Mouse (Mus musculus) liver, embryonic 18 days (tissue): ENCODE measurements around the gene Olfr1359. TPM values are rescaled to one million over a fixed set of nuclear protein-coding genes. Genes with fewer than 3 reads are reported as not detected.

ENCODE experiments used
- polyA plus RNA-seq: library from polyadenylated mRNA; depleted of rRNA; stranded (reverse); fragments of >200 nt; gene quantifications from 2 replicates; pipeline ENCODE4 v1.2.3, GENCODE M21; 2012; rRNA removed

Gene Olfr1359
- polyA plus RNA-seq: not detected in 2 replicates

DNA sequence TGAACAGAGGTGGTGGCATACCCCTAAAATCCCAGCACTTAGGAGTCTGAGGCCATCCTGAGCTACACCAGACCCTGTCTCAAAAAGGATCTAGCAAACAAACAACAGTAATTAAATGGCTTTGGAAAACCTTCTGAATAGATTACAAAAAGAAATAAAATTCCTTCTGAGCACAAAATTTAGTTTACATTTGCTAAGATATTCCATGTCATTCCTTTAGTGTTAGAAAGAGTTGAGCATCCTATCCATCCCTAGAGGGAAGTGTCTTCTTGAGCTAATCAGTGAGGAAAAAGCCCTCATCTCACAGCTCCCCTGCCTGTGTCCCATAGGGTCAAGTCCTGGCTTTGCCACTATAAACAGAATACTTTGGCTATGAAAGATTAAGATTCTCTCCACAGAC is at the start of gene Olfr1359:
Gene Olfr1359, plus strand, starts transcription at position 301 of the 400 bp plus-strand sequence.

DNA sequence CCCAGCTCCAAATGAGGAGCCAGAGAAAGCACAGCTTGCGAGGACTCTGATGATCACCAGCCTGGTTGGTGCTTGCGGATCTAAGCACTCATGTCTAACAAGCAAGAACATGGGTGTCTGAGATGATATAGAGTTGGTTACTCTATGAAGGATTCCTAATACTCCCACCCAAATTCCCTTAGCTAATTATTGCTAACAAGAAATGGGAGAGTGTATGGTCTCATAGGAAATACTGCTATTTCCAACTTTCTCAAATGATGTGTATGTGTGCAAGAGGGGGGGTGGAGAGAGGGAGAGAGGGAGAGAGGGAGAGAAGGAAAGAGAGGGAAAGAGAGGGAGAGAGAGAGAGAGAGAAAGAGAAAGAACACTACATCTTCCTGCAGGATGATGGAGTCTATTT is 34.6 kb upstream of the Olfr1359 start, which contains the start of gene Olfr1361:
Gene Olfr1361, minus strand, starts transcription at position 101 of the 400 bp plus-strand sequence.

GRCm38 (mm10) chr13:21677305-21677704 is 20.6 kb upstream of the Olfr1359 start, which contains the start of gene Olfr1360:
Olfr1360 (minus strand) TSS chr13:21677405.

DNA sequence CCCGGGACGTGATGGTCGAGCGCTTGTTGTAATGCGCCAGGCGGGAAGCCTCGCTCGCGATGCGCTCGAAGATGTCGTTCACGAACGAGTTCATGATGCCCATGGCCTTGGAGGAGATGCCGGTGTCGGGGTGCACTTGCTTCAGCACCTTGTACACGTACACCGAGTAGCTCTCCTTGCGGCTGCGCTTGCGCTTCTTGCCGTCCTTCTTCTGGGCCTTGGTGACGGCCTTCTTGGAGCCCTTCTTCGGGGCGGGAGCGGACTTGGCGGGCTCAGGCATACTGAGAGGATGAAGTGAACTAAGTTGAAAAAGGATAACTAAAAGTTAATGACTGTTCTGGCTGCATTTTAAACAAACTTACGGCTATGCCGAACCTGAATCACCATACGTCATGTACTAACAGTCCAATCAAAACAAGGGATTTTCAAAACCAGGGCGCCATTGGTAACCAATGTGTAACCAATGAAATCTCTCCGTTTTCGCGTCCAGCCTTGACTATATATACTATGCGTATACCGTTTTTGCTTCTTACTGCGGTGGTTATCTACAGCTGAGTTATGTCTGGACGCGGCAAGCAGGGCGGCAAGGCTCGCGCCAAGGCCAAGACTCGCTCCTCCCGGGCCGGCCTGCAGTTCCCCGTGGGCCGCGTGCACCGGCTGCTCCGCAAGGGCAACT is 18.1 kb downstream of the Olfr1359 start, which contains the start of the genes Hist1h2bl and Hist1h2ai:
Gene Hist1h2bl, minus strand, starts transcription at position 280 of the 676 bp plus-strand sequence.
Gene Hist1h2ai, plus strand, starts transcription at position 559 of the 676 bp plus-strand sequence.

GRCm38 (mm10) chr13:21717397-21718357 is 19.8 kb downstream of the Olfr1359 start, which contains the start of gene Hist1h3h:
Hist1h3h (plus strand) TSS chr13:21717659.

DNA sequence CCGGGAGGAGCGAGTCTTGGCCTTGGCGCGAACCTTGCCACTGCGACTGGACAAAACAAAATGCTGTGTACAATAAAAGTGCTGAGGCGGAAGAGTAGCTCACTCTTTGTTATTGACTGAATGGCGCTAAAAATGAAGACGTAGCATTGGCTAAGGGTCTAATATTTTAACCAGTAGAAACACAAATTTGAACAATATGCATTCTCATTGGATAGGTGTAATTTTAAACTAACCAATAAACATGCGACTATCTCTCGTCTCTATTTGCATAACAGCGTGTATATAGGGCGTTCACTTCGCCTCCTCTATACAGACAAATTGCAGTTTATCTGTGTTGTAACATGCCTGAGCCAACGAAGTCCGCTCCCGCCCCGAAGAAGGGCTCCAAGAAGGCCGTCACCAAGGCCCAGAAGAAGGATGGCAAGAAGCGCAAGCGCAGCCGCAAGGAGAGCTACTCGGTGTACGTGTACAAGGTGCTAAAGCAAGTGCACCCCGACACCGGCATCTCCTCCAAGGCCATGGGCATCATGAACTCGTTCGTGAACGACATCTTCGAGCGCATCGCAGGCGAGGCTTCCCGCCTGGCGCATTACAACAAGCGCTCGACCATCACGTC is 24.0 kb downstream of the Olfr1359 start, which contains the start of gene Hist1h2bm:
Gene Hist1h2bm, plus strand, starts transcription at position 288 of the 616 bp plus-strand sequence.

GRCm38 (mm10) chr13:21734906-21735767 is 37.2 kb downstream of the Olfr1359 start, which contains the start of gene Hist1h4j:
Hist1h4j (plus strand) TSS chr13:21735064.

GRCm38 (mm10) chr13:21750159-21751017 is 52.5 kb downstream of the Olfr1359 start, which contains the start of gene Hist1h4k:
Hist1h4k (minus strand) TSS chr13:21750505.

DNA sequence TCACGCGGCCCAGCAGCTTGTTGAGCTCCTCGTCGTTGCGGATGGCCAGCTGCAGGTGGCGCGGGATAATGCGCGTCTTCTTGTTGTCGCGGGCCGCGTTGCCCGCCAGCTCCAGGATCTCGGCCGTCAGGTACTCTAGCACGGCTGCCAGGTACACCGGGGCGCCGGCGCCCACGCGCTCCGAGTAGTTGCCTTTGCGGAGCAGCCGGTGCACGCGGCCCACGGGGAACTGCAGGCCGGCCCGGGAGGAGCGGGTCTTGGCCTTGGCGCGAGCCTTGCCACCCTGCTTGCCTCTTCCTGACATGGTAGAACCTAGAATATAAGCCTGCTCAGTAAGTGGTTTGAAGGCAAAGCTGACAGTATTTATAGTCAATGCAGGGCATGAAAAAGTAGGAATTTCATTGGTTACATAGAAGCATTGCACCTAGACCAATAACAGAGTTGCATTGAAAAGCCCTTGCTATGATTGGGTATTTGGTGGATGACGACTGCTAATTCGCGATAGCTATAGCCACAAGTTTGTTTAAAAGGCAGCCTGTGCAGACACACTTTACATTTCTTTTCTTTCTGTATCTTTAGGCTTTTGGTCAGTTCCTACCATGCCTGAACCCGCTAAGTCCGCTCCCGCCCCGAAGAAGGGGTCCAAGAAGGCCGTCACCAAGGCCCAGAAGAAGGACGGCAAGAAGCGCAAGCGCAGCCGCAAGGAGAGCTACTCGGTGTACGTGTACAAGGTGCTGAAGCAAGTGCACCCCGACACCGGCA is 55.8 kb downstream of the Olfr1359 start, which contains the start of the genes Hist1h2ak and Hist1h2bn:
Gene Hist1h2ak, minus strand, starts transcription at position 304 of the 762 bp plus-strand sequence.
Gene Hist1h2bn, plus strand, starts transcription at position 600 of the 762 bp plus-strand sequence.

Other genes with a start within 250 kb of the Olfr1359 start
- gene Zscan26, start 244.4 kb upstream of the Olfr1359 start, polyA plus RNA-seq: 22.7 and 24.7 TPM in 2 replicates
- gene Nkapl, start 229.6 kb upstream of the Olfr1359 start, polyA plus RNA-seq: 0.24 and 0.43 TPM in 2 replicates
- gene Zkscan4, start 219.2 kb upstream of the Olfr1359 start, polyA plus RNA-seq: 0.22 and 0.26 TPM in 2 replicates
- gene Gm10065, start 218.7 kb upstream of the Olfr1359 start, polyA plus RNA-seq: not detected in 2 replicates
- 0.34 and 0.50 TPM in 2 replicates for gene AK157302, start 202.9 kb upstream of the Olfr1359 start, polyA plus RNA-seq
- 5.1 and 11.2 TPM in 2 replicates for gene Gm11273, start 196.7 kb upstream of the Olfr1359 start, polyA plus RNA-seq
- 2.0 and 2.3 TPM in 2 replicates for gene Zkscan8, start 167.0 kb upstream of the Olfr1359 start, polyA plus RNA-seq
- not detected in 2 replicates for gene Olfr1366, start 155.3 kb upstream of the Olfr1359 start, polyA plus RNA-seq
- not detected in 2 replicates for gene Olfr1535, start 138.2 kb upstream of the Olfr1359 start, polyA plus RNA-seq
- not detected in 2 replicates for gene Olfr1364, start 116.4 kb upstream of the Olfr1359 start, polyA plus RNA-seq
- not detected in 2 replicates for gene Olfr1362, start 84.1 kb upstream of the Olfr1359 start, polyA plus RNA-seq
- not detected in 2 replicates for gene Olfr11, start 55.6 kb upstream of the Olfr1359 start, polyA plus RNA-seq
- gene Olfr1361, start 34.7 kb upstream of the Olfr1359 start, polyA plus RNA-seq: not detected in 2 replicates
- not detected in 2 replicates for gene Olfr1360, start 20.7 kb upstream of the Olfr1359 start, polyA plus RNA-seq
- 5.9 and 7.6 TPM in 2 replicates for gene Hist1h2bl, start 18.0 kb downstream of the Olfr1359 start, polyA plus RNA-seq
- gene Hist1h2ai, start 18.3 kb downstream of the Olfr1359 start, polyA plus RNA-seq: 1.9 and 2.8 TPM in 2 replicates
- gene Hist1h3h, start 19.5 kb downstream of the Olfr1359 start, polyA plus RNA-seq: 11.5 and 11.6 TPM in 2 replicates
- gene Hist1h2bm, start 23.9 kb downstream of the Olfr1359 start, polyA plus RNA-seq: 4.9 and 7.3 TPM in 2 replicates
- gene Hist1h4j, start 37.0 kb downstream of the Olfr1359 start, polyA plus RNA-seq: 9.1 and 9.2 TPM in 2 replicates
- gene Hist1h4k, start 52.4 kb downstream of the Olfr1359 start, polyA plus RNA-seq: 14.1 and 22.0 TPM in 2 replicates
- gene Hist1h2ak, start 55.7 kb downstream of the Olfr1359 start, polyA plus RNA-seq: 17.2 and 18.2 TPM in 2 replicates
- gene Hist1h2bn, start 56.0 kb downstream of the Olfr1359 start, polyA plus RNA-seq: 10.0 and 14.8 TPM in 2 replicates
- 3.8 and 4.1 TPM in 2 replicates for gene Hist1h1b, start 82.5 kb downstream of the Olfr1359 start, polyA plus RNA-seq
- 13.4 and 17.5 TPM in 2 replicates for gene Hist1h3i, start 85.3 kb downstream of the Olfr1359 start, polyA plus RNA-seq
- 3.5 and 4.0 TPM in 2 replicates for gene Hist1h2an, start 89.1 kb downstream of the Olfr1359 start, polyA plus RNA-seq
- gene Hist1h2bp, start 89.3 kb downstream of the Olfr1359 start, polyA plus RNA-seq: 1.2 and 2.5 TPM in 2 replicates
- 3.5 and 6.3 TPM in 2 replicates for gene Hist1h2bq, start 112.1 kb downstream of the Olfr1359 start, polyA plus RNA-seq
- not detected in 2 replicates for gene Hist1h2ao, start 112.4 kb downstream of the Olfr1359 start, polyA plus RNA-seq
- gene Hist1h4m, start 113.6 kb downstream of the Olfr1359 start, polyA plus RNA-seq: not detected in 2 replicates
- gene Hist1h4n, start 134.1 kb downstream of the Olfr1359 start, polyA plus RNA-seq: 19.1 and 27.0 TPM in 2 replicates
- 35.2 and 36.1 TPM in 2 replicates for gene Hist1h2ap, start 135.4 kb downstream of the Olfr1359 start, polyA plus RNA-seq
- 2.2 and 6.7 TPM in 2 replicates for gene Hist1h2br, start 135.6 kb downstream of the Olfr1359 start, polyA plus RNA-seq
- 0.38 and 0.39 TPM in 2 replicates for gene Zfp184, start 247.0 kb downstream of the Olfr1359 start, polyA plus RNA-seq